Mouse (Mus musculus) ES-E14 (cell line): ENCODE results near the gene Sptbn1.

Experiments
- HCFC1 ChIP-seq: IDR thresholded peaks from 2 replicates; pipeline ENCODE4 v1.6.1; 2012; ENCODE audit warnings: low read length, inconsistent platforms, borderline replicate concordance; ENCODE audit not compliant: insufficient read depth
- MAFK ChIP-seq: IDR thresholded peaks from 2 replicates; pipeline ENCODE4 v1.6.1; 2014; ENCODE audit warnings: mild to moderate bottlenecking, low read depth, low read length, inconsistent platforms; ENCODE audit not compliant: insufficient read depth
- ZNF384 ChIP-seq: IDR thresholded peaks from 2 replicates; pipeline ENCODE4 v1.6.1; 2012; ENCODE audit warnings: low read depth, low read length, inconsistent platforms

GRCm38 (mm10) chr11:30221043-30221442 lies 46.9 kb downstream of the Sptbn1 start:
- no peak for TF ChIP-seq MAFK
- no peak for TF ChIP-seq ZNF384
- no peak for TF ChIP-seq HCFC1
